Mouse (Mus musculus) lung, adult 2 months (tissue): ENCODE data around the gene Serpinb6b. TPM values are rescaled to one million over a fixed set of nuclear protein-coding genes. Genes with fewer than 3 reads are reported as not detected.

Experiments used
- DNase-seq: peaks from one replicate; pipeline ENCODE4 v3.0.0; 2022
- H3K4me1 ChIP-seq: fragments of 200-500 bp; 2 replicates; pipeline ENCODE4 v1.6.1; 2011; ENCODE audit warnings: low read length; ENCODE audit not compliant: control insufficient read depth, insufficient read depth
- H3K4me3 ChIP-seq: fragments of 200-500 bp; replicated peaks from 2 replicates; pipeline ENCODE3; 2011; ENCODE audit warnings: low read depth, mild to moderate bottlenecking, control low read depth, low read length; ENCODE audit errors: extremely low read depth
- CTCF ChIP-seq: fragments of 200-500 bp; IDR thresholded peaks from 2 replicates; pipeline ENCODE4 v1.5.1; 2011; ENCODE audit warnings: mild to moderate bottlenecking, low read length, control low read depth; ENCODE audit not compliant: insufficient read depth
- POLR2A ChIP-seq: fragments of 200-500 bp; IDR thresholded peaks from 2 replicates; pipeline ENCODE4 v1.6.1; 2011; ENCODE audit warnings: low read depth, mild to moderate bottlenecking, control low read depth, low read length, borderline replicate concordance; ENCODE audit errors: extremely low read depth
- WGBS: fragments of 180-500 bp; shearing (Covaris S2); methylation state at CpG from one replicate; pipeline ENCODE4 v1.1.7; 2018; 5-methylcytosine and 5-hydroxymethylcytosine counted together
- polyA plus RNA-seq: library from polyadenylated mRNA; depleted of rRNA; stranded (reverse); fragments of >200 nt; gene quantifications from 2 replicates; pipeline ENCODE4 v1.2.3, GENCODE M21; 2012

The Serpinb6b gene
- polyA plus RNA-seq, 1 experiment = 32.4 TPM

DNA sequence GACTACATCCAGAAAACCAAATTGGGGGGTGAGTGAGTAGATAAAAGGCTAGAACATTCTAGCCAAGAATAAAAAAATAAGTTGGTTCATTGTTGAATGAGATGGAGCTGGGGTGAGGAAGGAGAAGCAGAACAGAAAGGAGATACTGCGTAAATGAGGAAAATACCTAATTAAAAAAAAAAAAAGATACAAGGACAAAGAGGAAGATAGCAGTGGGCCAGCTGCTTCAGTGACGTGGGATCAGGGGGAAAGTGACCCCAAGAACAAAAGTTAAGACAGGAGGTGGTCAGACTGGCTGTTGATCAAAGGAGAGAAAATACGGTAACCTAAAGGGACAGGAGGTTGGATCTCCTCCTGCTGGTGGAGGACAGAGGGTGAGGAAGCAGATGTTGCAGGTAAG is 37.9 kb downstream of the Serpinb6b start, which contains the start of gene Serpinb9:
Gene Serpinb9 (plus strand): TSS at position 301 of the 400 bp plus-strand sequence.
- 89% methylated on average over 3 of the region's 3 CpGs for WGBS
- Histone ChIP-seq H3K4me1 (peaks cover 12% of the 10 kb centered on the region), H3K4me3 (peak within 1 kb of the TSS; percentile 51)
- TF ChIP-seq POLR2A = no peak
- TF ChIP-seq CTCF = no peak
- DNase-seq = no peak

DNA sequence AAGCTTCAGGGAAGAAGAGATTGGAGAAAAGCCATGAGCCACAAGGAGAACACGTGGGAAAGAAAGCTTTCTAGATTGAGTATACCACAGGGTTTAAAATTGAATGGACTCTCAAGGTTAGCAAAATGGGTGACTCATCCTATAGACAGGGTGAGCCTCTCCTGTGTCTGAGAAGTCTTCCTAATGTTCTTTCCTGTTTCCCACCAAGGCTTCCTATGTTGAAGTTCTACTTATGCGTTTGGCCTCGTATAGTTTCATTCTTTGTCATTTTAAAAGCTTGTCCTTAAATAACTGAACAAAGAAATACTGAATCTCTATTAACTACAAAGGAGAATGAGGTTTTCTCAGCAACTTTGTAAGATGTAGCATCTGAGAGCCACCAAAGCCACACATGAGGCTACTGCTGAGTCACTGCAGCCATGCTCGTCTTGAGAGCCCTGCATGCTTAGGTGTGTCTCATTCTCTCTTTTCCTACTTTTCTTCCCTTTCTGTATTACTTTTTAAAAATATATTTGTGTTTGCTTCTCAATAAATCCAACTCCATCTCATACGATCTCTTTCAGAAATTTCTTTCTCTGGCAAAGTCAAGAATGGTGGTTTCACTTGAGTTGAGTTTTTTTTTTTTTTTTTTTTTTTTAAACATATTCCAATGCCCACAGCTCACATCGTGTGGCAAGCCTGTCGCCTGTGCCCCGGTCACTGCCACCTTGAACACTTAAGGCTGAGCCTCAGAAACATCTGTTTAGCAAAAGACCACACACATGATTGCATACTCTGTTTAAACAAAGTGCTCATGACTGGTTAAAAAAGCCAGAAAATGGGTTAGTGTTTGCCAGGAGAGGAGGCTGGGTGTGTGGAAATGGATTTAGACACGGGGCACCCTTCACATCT is 38.8 kb downstream of the Serpinb6b start:
- Histone ChIP-seq H3K4me3 (peak overlapping the region; percentile 51), H3K4me1 (peaks cover 12% of the 10 kb centered on the region)
- TF ChIP-seq CTCF (no peak), POLR2A (no peak)
- DNase-seq = no peak
- 24% methylated on average over 9 of the region's 9 CpGs for WGBS

- 5% methylated on average over 12 of the region's 12 CpGs for WGBS
These were observed 39.6 kb downstream of the Serpinb6b start for GRCm38 (mm10) chr13:33004414-33005105.

DNA sequence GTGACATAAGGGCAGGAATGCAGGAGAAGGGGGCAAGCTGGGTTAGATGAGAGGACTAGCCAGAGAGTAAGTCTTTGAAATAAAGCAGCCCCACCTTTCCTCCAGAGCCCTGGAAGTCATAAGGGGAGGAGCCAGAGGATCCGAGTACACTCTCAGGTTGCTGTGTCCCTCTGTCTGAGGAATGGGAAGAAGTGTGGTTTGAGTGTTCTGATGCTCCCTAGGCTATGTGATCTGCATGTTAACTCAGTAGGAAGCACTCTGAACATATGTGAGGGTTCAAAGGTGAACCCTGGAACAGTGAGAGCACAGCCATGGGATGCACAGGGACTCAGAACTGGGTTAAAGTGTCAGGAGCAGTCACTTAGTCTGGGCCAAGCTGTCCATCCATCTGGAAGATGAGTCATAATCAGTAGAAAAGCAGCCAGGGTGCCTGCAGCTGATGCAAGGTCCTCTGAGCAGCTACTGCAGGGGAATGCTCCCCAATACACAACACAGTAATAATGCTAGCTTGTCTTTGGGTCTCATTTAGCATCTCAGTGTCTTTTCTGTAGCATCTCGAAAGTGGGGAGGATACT is 40.6 kb downstream of the Serpinb6b start:
- peaks cover 12% of the 10 kb centered on the region for H3K4me1 ChIP-seq
- no peak for DNase-seq
- 35% methylated on average over 2 of the region's 2 CpGs for WGBS
- no peak overlapping the region for H3K4me3 ChIP-seq
- TF ChIP-seq CTCF (no peak), POLR2A (no peak)

More at GRCm38 (mm10) chr13:33004414-33005105, 39.6 kb downstream of the Serpinb6b start:
- H3K4me1 ChIP-seq = peaks cover 12% of the 10 kb centered on the region
- TF ChIP-seq POLR2A (peak; percentile 75; the same call in 1 of the 2 replicates), CTCF (peak; percentile 61)
- peak overlapping the region; percentile 51 for H3K4me3 ChIP-seq
- DNase-seq = peak; percentile 90

- Histone ChIP-seq H3K4me3 (no peak overlapping the region), H3K4me1 (peaks cover 12% of the 10 kb centered on the region)
- 72% methylated on average over 3 of the region's 3 CpGs for WGBS
- TF ChIP-seq CTCF (no peak), POLR2A (no peak)
- no peak for DNase-seq
These were observed 41.5 kb downstream of the Serpinb6b start for GRCm38 (mm10) chr13:33006555-33006954.

GRCm38 (mm10) chr13:33012395-33012794 is 47.4 kb downstream of the Serpinb6b start:
- H3K4me3 ChIP-seq = no peak overlapping the region
- TF ChIP-seq CTCF (no peak), POLR2A (no peak)
- H3K4me1 ChIP-seq = no peaks in the 10 kb centered on the region; the same call in 1 of the 2 replicates
- 75% methylated on average over 1 of the region's 1 CpGs for WGBS
- DNase-seq = no peak

- DNase-seq = no peak
- no peak overlapping the region for H3K4me3 ChIP-seq
- TF ChIP-seq CTCF (no peak), POLR2A (no peak)
- 36% methylated on average over 2 of the region's 2 CpGs for whole genome bisulfite sequencing
- no peaks in the 10 kb centered on the region; the same call in 1 of the 2 replicates for H3K4me1 ChIP-seq
These were observed 48.3 kb downstream of the Serpinb6b start for GRCm38 (mm10) chr13:33013271-33013670.

DNA sequence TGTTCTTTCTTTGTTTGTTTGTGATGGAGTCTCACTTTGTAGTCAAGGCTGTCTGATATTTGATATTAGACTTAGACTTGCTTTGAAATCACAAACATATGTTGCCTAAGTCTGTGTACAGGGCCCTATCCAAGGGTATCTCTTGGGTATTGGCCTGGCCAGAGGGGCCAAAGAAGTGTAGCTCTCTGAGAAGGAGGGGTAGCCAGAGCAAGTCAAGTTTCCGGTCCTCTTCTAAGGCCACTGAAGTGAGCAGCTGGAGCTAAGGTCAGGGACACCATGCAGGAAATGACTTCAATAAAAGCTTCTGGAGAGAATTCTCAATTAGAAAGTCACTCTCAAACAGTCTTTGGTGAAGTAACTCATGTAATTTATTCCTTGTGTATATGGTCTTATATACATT is 57.4 kb downstream of the Serpinb6b start:
- TF ChIP-seq POLR2A = no peak
- TF ChIP-seq CTCF = no peak
- H3K4me3 ChIP-seq = no peak overlapping the region
- WGBS = 82% methylated on average over 1 of the region's 1 CpGs
- no peak for DNase-seq
- no peaks in the 10 kb centered on the region for H3K4me1 ChIP-seq

GRCm38 (mm10) chr13:33026427-33027057 is 61.5 kb downstream of the Serpinb6b start:
- DNase-seq = no peak
- no peak for TF ChIP-seq CTCF
- TF ChIP-seq POLR2A = no peak

More at GRCm38 (mm10) chr13:33026427-33027057, 61.5 kb downstream of the Serpinb6b start:
- WGBS = 28% methylated on average over 1 of the region's 1 CpGs
- no peak overlapping the region for H3K4me3 ChIP-seq
- H3K4me1 ChIP-seq = no peaks in the 10 kb centered on the region
